Mouse (Mus musculus): Measurements from ENCODE around the gene Lmf1. TPM values are rescaled to one million over a fixed set of nuclear protein-coding genes. Genes with fewer than 3 reads are reported as not detected.
A peak's percentile ranks its signal among the peaks of the same experiment; 100 is the strongest.

The Lmf1 gene
- polyA plus RNA-seq, 1 experiment from 2014 or later = 40.6 TPM

DNA sequence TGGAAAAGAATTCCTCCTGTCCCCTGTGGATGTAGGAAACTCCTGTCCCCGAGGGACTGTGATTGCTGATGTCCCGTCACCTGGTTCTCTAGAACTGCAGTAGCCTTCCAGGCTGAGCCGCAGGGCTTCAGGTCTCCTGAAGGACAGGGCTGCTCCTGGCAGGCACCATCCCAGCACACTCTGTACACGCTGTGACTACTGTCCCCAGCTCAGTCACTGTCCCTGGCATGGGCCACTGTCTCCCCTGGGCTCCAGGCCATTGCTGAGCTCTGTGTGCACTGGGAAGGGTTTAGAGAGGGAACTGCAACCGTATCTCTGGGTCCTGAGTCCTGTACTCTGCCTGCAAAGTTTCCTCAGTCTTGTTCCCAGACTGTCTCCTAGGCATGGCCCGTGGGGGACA, 13.5 kb downstream of the Lmf1 start:
- H3K9ac ChIP-seq (ENCODE audit: low read depth, low read length) = no peak overlapping the region
- WGBS = 94% methylated on average over 6 of the region's 6 CpGs

GRCm38 (mm10) chr17:25593411-25594261, 14.8 kb downstream of the Lmf1 start:
- no peaks in the 10 kb centered on the region for H3K27me3 ChIP-seq (replicated peaks; ENCODE audit: control insufficient read depth, insufficient read depth, low read length)
- WGBS = 53% methylated on average over 22 of the region's 22 CpGs
- no peak overlapping the region for H3K4me3 ChIP-seq (ENCODE audit: low read length)
- H3K4me1 ChIP-seq (ENCODE audit: control insufficient read depth, insufficient read depth, low read length) = no peaks in the 10 kb centered on the region
- H3K4me2 ChIP-seq (ENCODE audit: low read depth, low read length) = no peak overlapping the region
- H3K9ac ChIP-seq (ENCODE audit: low read depth, low read length) = no peak overlapping the region
- H3K36me3 ChIP-seq (ENCODE audit: control insufficient read depth, insufficient read depth, low read length) = peaks cover 17% of the 10 kb centered on the region
- H3K27ac ChIP-seq (ENCODE audit: low read length) = no peak overlapping the region
- no peaks in the 10 kb centered on the region for H3K9me3 ChIP-seq (ENCODE audit: control insufficient read depth, low read length)
- ATAC-seq = no peak

More for the DNA sequence above, 13.5 kb downstream of the Lmf1 start:
- no peaks in the 10 kb centered on the region for H3K9me3 ChIP-seq (ENCODE audit: control insufficient read depth, low read length)
- ATAC-seq = no peak
- no peak overlapping the region for H3K27ac ChIP-seq (ENCODE audit: low read length)
- H3K27me3 ChIP-seq (replicated peaks; ENCODE audit: control insufficient read depth, insufficient read depth, low read length) = no peaks in the 10 kb centered on the region
- H3K4me1 ChIP-seq (ENCODE audit: control insufficient read depth, insufficient read depth, low read length) = no peaks in the 10 kb centered on the region
- H3K4me3 ChIP-seq (ENCODE audit: low read length) = no peak overlapping the region
- no peak overlapping the region for H3K4me2 ChIP-seq (ENCODE audit: low read depth, low read length)
- peaks cover 19% of the 10 kb centered on the region for H3K36me3 ChIP-seq (ENCODE audit: control insufficient read depth, insufficient read depth, low read length)

DNA sequence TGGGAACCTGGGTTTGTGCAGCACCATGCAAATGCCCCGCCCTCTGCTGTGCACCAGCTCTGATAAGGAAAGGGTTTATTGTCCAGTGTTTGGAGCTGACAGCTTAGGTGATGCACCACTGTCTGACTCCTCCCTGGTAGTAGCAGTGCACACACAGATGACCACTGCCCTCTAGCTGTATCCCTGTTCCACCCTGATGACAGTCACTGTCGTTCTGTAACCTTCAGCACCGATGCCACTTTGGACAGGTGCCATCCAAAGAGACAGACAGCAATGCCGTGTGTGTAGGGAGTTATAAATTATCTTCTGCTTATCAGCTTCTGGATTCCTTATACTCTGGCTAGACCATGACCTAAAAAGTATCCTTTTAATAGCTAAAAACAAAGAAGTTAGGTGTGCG, 16.6 kb downstream of the Lmf1 start:
- Histone ChIP-seq H3K4me3 (ENCODE audit: low read length) (no peak overlapping the region), H3K9ac (ENCODE audit: low read depth, low read length) (no peak overlapping the region), H3K27ac (ENCODE audit: low read length) (no peak overlapping the region), H3K9me3 (ENCODE audit: control insufficient read depth, low read length) (no peaks in the 10 kb centered on the region), H3K36me3 (ENCODE audit: control insufficient read depth, insufficient read depth, low read length) (peaks cover 11% of the 10 kb centered on the region), H3K4me2 (ENCODE audit: low read depth, low read length) (no peak overlapping the region), H3K27me3 (replicated peaks; ENCODE audit: control insufficient read depth, insufficient read depth, low read length) (no peaks in the 10 kb centered on the region), H3K4me1 (ENCODE audit: control insufficient read depth, insufficient read depth, low read length) (no peaks in the 10 kb centered on the region)
- ATAC-seq = no peak
- WGBS = 62% methylated on average over 5 of the region's 5 CpGs

GRCm38 (mm10) chr17:25597537-25597936, 18.7 kb downstream of the Lmf1 start:
- Histone ChIP-seq H3K4me2 (ENCODE audit: low read depth, low read length) (no peak overlapping the region), H3K9me3 (ENCODE audit: control insufficient read depth, low read length) (no peaks in the 10 kb centered on the region), H3K27me3 (replicated peaks; ENCODE audit: control insufficient read depth, insufficient read depth, low read length) (no peaks in the 10 kb centered on the region), H3K9ac (ENCODE audit: low read depth, low read length) (no peak overlapping the region), H3K36me3 (ENCODE audit: control insufficient read depth, insufficient read depth, low read length) (peaks cover 4% of the 10 kb centered on the region; the same call in 1 of the 2 replicates), H3K4me3 (ENCODE audit: low read length) (no peak overlapping the region), H3K27ac (ENCODE audit: low read length) (no peak overlapping the region), H3K4me1 (ENCODE audit: control insufficient read depth, insufficient read depth, low read length) (no peaks in the 10 kb centered on the region)
- ATAC-seq = no peak
- 70% methylated on average over 3 of the region's 3 CpGs for WGBS

DNA sequence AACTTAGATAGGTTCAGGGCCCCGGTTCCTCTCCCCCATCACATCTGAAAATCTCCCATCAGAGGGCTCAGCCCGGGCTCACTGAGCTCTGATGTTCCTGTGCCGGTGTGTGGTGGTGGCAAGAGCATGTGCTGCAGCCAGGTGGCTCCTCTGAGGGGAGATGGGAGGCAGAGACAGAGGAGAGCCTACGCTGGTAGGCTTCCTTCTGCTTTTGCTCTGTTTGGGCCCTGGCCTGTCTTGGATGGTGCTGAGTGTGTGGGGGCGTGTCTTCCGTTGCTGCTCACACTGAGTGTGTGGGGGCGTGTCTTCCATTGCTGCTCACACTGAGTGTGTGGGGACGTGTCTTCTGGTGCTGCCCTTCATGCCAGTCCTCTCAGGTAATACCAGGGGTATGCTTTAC, 23.5 kb downstream of the Lmf1 start:
- H3K27ac ChIP-seq (ENCODE audit: low read length) = no peak overlapping the region
- H3K9me3 ChIP-seq (ENCODE audit: control insufficient read depth, low read length) = no peaks in the 10 kb centered on the region
- peaks cover 7% of the 10 kb centered on the region for H3K4me1 ChIP-seq (ENCODE audit: control insufficient read depth, insufficient read depth, low read length)
- no peaks in the 10 kb centered on the region for H3K36me3 ChIP-seq (ENCODE audit: control insufficient read depth, insufficient read depth, low read length)
- ATAC-seq = no peak
- H3K4me2 ChIP-seq (ENCODE audit: low read depth, low read length) = no peak overlapping the region
- H3K4me3 ChIP-seq (ENCODE audit: low read length) = no peak overlapping the region
- no peaks in the 10 kb centered on the region for H3K27me3 ChIP-seq (replicated peaks; ENCODE audit: control insufficient read depth, insufficient read depth, low read length)
- H3K9ac ChIP-seq (ENCODE audit: low read depth, low read length) = no peak overlapping the region
- 74% methylated on average over 8 of the region's 8 CpGs for WGBS

GRCm38 (mm10) chr17:25604234-25604633, 25.3 kb downstream of the Lmf1 start:
- Histone ChIP-seq H3K9me3 (ENCODE audit: control insufficient read depth, low read length) (no peaks in the 10 kb centered on the region), H3K4me1 (ENCODE audit: control insufficient read depth, insufficient read depth, low read length) (peaks cover 7% of the 10 kb centered on the region), H3K9ac (ENCODE audit: low read depth, low read length) (no peak overlapping the region), H3K4me3 (ENCODE audit: low read length) (no peak overlapping the region), H3K27me3 (replicated peaks; ENCODE audit: control insufficient read depth, insufficient read depth, low read length) (no peaks in the 10 kb centered on the region), H3K4me2 (ENCODE audit: low read depth, low read length) (no peak overlapping the region), H3K27ac (ENCODE audit: low read length) (no peak overlapping the region), H3K36me3 (ENCODE audit: control insufficient read depth, insufficient read depth, low read length) (no peaks in the 10 kb centered on the region)
- peak; percentile 45; the same call in 1 of the 2 replicates for ATAC-seq
- 31% methylated on average over 5 of the region's 5 CpGs for WGBS

DNA sequence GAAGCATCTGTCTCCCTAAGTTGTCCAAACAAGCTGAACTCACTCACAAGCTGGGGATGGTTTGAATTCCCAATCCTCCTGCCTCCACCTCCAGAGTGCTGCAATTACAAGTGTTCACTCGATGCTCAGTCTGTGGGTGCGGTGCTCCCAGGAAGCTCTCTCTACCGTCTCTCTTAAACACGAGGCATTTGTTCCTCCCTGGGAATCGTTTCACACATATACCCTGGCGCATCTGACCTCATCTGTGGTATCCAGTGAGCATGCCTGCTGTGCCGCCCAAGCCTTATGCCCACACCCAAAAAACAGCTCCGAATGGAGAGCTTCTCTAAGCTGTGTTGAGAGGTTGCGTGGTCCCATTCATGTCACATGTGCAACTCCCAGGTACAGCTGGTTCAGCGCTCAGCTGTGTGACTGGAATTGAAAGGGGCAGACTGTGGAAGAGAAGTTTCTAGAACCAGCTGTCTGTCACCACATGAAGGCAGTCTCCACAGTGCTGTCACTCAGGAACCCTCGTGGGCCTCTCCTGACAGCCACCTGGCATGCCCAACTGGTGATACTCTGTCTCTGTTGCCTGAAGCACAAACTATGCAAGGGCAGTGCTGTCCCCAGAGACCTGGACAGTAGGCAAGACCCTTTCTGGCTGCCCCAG, 29.4 kb downstream of the Lmf1 start:
- WGBS = 87% methylated on average over 11 of the region's 11 CpGs
- no peak overlapping the region for H3K27ac ChIP-seq (ENCODE audit: low read length)

DNA sequence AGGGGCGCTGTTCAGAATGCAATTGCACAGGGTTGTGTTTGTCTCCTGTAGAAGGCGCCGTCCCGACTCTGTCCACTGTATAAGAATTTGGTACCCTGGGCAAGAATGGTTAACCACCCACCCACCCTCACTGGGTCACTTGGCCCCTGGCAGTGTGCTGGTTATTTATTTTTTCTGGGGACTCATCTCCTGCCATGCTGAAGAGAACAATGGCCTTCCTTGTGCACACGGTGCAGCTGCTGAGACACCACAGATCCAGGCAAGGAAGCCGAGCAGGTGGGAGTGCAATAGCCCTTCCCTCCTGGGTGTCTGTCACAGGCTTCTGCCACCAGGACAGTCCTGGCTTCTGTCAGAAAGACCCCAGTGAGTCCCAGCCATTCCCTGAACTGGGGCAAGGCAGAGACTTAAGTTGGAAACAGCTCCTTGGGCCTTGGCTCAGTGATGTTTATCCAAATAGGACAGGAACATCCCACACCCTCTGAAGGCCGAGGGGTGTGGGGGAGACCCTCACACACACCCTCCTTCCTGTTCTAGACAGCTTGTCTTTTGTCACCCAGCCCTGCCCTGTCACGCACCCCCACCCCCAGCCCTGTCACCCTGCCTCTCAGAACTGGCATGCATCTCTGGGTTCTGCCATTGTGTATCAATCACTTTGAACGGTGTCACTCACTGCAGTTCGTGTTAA, 30.1 kb downstream of the Lmf1 start:
- Histone ChIP-seq H3K9me3 (ENCODE audit: control insufficient read depth, low read length) (no peaks in the 10 kb centered on the region), H3K4me3 (ENCODE audit: low read length) (no peak overlapping the region), H3K9ac (ENCODE audit: low read depth, low read length) (no peak overlapping the region), H3K27ac (ENCODE audit: low read length) (no peak overlapping the region), H3K4me1 (ENCODE audit: control insufficient read depth, insufficient read depth, low read length) (peaks cover 14% of the 10 kb centered on the region), H3K27me3 (replicated peaks; ENCODE audit: control insufficient read depth, insufficient read depth, low read length) (no peaks in the 10 kb centered on the region), H3K4me2 (ENCODE audit: low read depth, low read length) (no peak overlapping the region), H3K36me3 (ENCODE audit: control insufficient read depth, insufficient read depth, low read length) (no peaks in the 10 kb centered on the region)
- peak; percentile 29; the same call in 1 of the 2 replicates for ATAC-seq
- 56% methylated on average over 10 of the region's 10 CpGs for WGBS

More for the DNA sequence above, 29.4 kb downstream of the Lmf1 start:
- no peaks in the 10 kb centered on the region for H3K36me3 ChIP-seq (ENCODE audit: control insufficient read depth, insufficient read depth, low read length)
- no peak overlapping the region for H3K9ac ChIP-seq (ENCODE audit: low read depth, low read length)
- ATAC-seq = no peak
- no peaks in the 10 kb centered on the region for H3K9me3 ChIP-seq (ENCODE audit: control insufficient read depth, low read length)
- H3K4me2 ChIP-seq (ENCODE audit: low read depth, low read length) = no peak overlapping the region
- no peaks in the 10 kb centered on the region for H3K27me3 ChIP-seq (replicated peaks; ENCODE audit: control insufficient read depth, insufficient read depth, low read length)
- H3K4me1 ChIP-seq (ENCODE audit: control insufficient read depth, insufficient read depth, low read length) = peaks cover 17% of the 10 kb centered on the region
- H3K4me3 ChIP-seq (ENCODE audit: low read length) = no peak overlapping the region

DNA sequence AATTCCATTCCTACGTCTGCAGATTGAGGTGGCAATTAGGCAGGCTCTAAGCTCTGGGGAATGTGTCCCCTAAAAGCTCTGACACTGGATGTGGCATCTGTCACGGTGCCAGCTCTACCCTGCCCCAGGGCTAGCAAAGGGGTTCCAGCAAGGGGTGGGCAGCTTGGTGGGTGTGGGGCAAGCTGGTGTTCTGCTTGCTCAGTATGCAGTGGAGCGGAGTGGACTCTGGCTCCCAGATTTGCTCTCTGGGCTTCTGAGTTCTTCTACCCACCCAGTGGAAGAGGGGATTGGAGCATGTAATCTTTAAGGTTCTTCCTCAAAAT, 30.6 kb downstream of the Lmf1 start:
- Histone ChIP-seq H3K27ac (ENCODE audit: low read length) (no peak overlapping the region), H3K4me3 (ENCODE audit: low read length) (no peak overlapping the region), H3K9ac (ENCODE audit: low read depth, low read length) (no peak overlapping the region), H3K36me3 (ENCODE audit: control insufficient read depth, insufficient read depth, low read length) (no peaks in the 10 kb centered on the region), H3K27me3 (replicated peaks; ENCODE audit: control insufficient read depth, insufficient read depth, low read length) (no peaks in the 10 kb centered on the region), H3K4me1 (ENCODE audit: control insufficient read depth, insufficient read depth, low read length) (peaks cover 11% of the 10 kb centered on the region), H3K9me3 (ENCODE audit: control insufficient read depth, low read length) (no peaks in the 10 kb centered on the region), H3K4me2 (ENCODE audit: low read depth, low read length) (no peak overlapping the region)
- WGBS = 74% methylated on average over 3 of the region's 3 CpGs
- no peak for ATAC-seq
